Mouse (Mus musculus) embryonic facial prominence, embryonic 14.5 days (tissue): ENCODE data around the gene Pitpnm1. TPM values are rescaled to one million over a fixed set of nuclear protein-coding genes. Genes with fewer than 3 reads are reported as not detected.
A peak's percentile ranks its signal among the peaks of the same experiment; 100 is the strongest.

Source experiments
- ATAC-seq: fragments of 200-750 bp; cut with Nextera tagmentation; 2 replicates; pipeline ENCODE4 v1.8.0; 2017; ENCODE audit warnings: low read depth, moderate number of reproducible peaks, moderate TSS enrichment
- DNase-seq: peaks from one replicate; pipeline ENCODE4 v3.0.0-alpha.2; 2015; ENCODE audit warnings: low spot score
- H3K27ac ChIP-seq: fragments of 300-500 bp; sonication (generic); replicated peaks from 2 replicates; pipeline ENCODE4 v1.5.1; 2014; ENCODE audit warnings: low read depth, mild to moderate bottlenecking, low read length, moderate library complexity
- H3K27me3 ChIP-seq: fragments of 300-500 bp; sonication (generic); replicated peaks from 2 replicates; pipeline ENCODE4 v1.6.1; 2014; ENCODE audit warnings: low read length; ENCODE audit not compliant: control insufficient read depth, insufficient read depth
- H3K36me3 ChIP-seq: fragments of 300-500 bp; sonication (generic); 2 replicates; pipeline ENCODE4 v1.6.1; 2014; ENCODE audit warnings: low read length, mixed read lengths; ENCODE audit not compliant: control insufficient read depth, insufficient read depth
- H3K4me1 ChIP-seq: fragments of 300-500 bp; sonication (generic); 2 replicates; pipeline ENCODE4 v1.6.1; 2014; ENCODE audit warnings: antibody characterized with exemption, low read length; ENCODE audit not compliant: control insufficient read depth, insufficient read depth
- H3K4me2 ChIP-seq: fragments of 300-500 bp; sonication (generic); 2 replicates; pipeline ENCODE4 v1.6.1; 2014; ENCODE audit warnings: low read depth, mild to moderate bottlenecking, low read length, moderate library complexity, mixed read lengths
- H3K4me3 ChIP-seq: fragments of 300-500 bp; sonication (generic); 2 replicates; pipeline ENCODE4 v1.5.1; 2014; ENCODE audit warnings: low read depth, mild to moderate bottlenecking, low read length
- H3K9ac ChIP-seq: fragments of 300-500 bp; sonication (generic); 2 replicates; pipeline ENCODE4 v1.6.1; 2014; ENCODE audit warnings: low read depth, mild to moderate bottlenecking, low read length, moderate library complexity, mixed read lengths
- H3K9me3 ChIP-seq: fragments of 300-500 bp; sonication (generic); 2 replicates; pipeline ENCODE4 v1.6.1; 2016; ENCODE audit warnings: low read length; ENCODE audit not compliant: control insufficient read depth
- WGBS: fragments of 180-500 bp; shearing (Covaris S2); extraction: QIAGEN DNeasy Blood & Tissue Kit; methylation state at CpG from one replicate; pipeline ENCODE4 v1.1.7; 2014; 5-methylcytosine and 5-hydroxymethylcytosine counted together
- polyA plus RNA-seq: library from polyadenylated mRNA; unstranded; fragments of >200 nt; fragmentation: Nextera tagmentation; extraction: Ambion mirVana; gene quantifications from 2 replicates; pipeline ENCODE4 v1.2.1, GENCODE M21; 2014

The Pitpnm1 gene
- polyA plus RNA-seq, 1 experiment from 2014 or later = 5.6 TPM

DNA sequence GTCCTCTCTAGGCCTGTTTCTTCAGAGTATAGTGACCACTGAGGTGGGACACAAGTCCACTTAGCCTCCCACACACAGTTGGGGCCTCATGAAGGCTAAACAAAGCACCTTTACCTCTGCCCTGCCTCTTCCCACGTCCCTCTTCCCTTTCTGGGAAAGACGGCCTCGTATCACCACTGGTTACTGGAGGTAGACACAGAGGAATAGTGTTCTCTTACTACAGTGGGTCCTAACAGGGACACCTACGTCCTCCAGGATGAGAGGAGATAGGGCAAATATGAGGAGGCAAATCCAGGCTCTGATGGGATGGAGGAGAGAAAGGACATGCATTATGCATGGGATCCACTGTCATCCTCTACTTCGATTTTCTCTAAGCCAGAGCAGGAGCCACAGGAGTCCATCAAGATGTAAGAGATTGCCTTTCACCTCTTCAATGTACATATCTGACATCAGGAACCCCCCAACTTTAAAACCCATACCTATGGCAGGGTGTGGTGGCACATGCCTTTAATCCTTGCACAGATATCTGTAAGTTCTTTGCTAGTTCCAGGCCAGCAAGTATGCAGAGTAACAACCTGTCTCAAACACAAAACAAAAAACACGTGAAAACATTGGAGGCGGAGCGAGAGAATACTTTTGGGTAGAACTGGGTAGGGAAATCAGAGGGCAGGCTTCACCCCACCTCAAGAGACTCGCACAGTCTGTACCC is 48.1 kb downstream of the Pitpnm1 start:
- 32% methylated on average over 9 of the region's 9 CpGs for WGBS
- peak overlapping the region; percentile 90 for H3K9ac ChIP-seq
- peak overlapping the region; percentile 75 for H3K4me2 ChIP-seq
- H3K36me3 ChIP-seq = peaks cover 28% of the 10 kb centered on the region
- H3K9me3 ChIP-seq = no peaks in the 10 kb centered on the region
- peak overlapping the region; percentile 44; the same call in 1 of the 2 replicates for H3K27ac ChIP-seq
- peak overlapping the region; percentile 87 for H3K4me3 ChIP-seq
- DNase-seq (no peak), ATAC-seq (no peak)
- no peaks in the 10 kb centered on the region for H3K27me3 ChIP-seq
- peaks cover 11% of the 10 kb centered on the region; the same call in 1 of the 2 replicates for H3K4me1 ChIP-seq

GRCm38 (mm10) chr19:4148491-4148806 is 48.7 kb downstream of the Pitpnm1 start, which contains the start of gene Coro1b:
Coro1b (plus strand) TSS chr19:4148619.
- 0% methylated on average over 15 of the region's 33 CpGs for WGBS
- Histone ChIP-seq H3K27me3 (no peaks in the 10 kb centered on the region), H3K4me3 (peak within 1 kb of the TSS; percentile 87), H3K9me3 (no peaks in the 10 kb centered on the region), H3K4me2 (peak within 1 kb of the TSS; percentile 75), H3K36me3 (peaks cover 33% of the 10 kb centered on the region), H3K27ac (peak within 1 kb of the TSS; percentile 59), H3K9ac (peak within 1 kb of the TSS; percentile 90), H3K4me1 (peaks cover 11% of the 10 kb centered on the region; the same call in 1 of the 2 replicates)
- peak; percentile 97 for ATAC-seq
- peak; percentile 96 for DNase-seq

- Histone ChIP-seq H3K36me3 (peaks cover 36% of the 10 kb centered on the region), H3K9me3 (no peaks in the 10 kb centered on the region), H3K27ac (peak overlapping the region; percentile 59), H3K9ac (peak overlapping the region; percentile 90), H3K27me3 (no peaks in the 10 kb centered on the region), H3K4me3 (peak overlapping the region; percentile 87), H3K4me2 (peak overlapping the region; percentile 75), H3K4me1 (peaks cover 11% of the 10 kb centered on the region; the same call in 1 of the 2 replicates)
- WGBS = 3% methylated on average over 8 of the region's 8 CpGs
- ATAC-seq (peak; percentile 23; the same call in 1 of the 2 replicates), DNase-seq (no peak)
These were observed 49.0 kb downstream of the Pitpnm1 start for GRCm38 (mm10) chr19:4148819-4149218.

GRCm38 (mm10) chr19:4149283-4149682 is 49.5 kb downstream of the Pitpnm1 start:
- WGBS = 86% methylated on average over 11 of the region's 11 CpGs
- DNase-seq (no peak), ATAC-seq (no peak)
- H3K4me3 ChIP-seq = peak overlapping the region; percentile 87
- H3K27me3 ChIP-seq = no peaks in the 10 kb centered on the region
- peak overlapping the region; percentile 75 for H3K4me2 ChIP-seq
- H3K9me3 ChIP-seq = no peaks in the 10 kb centered on the region
- peaks cover 39% of the 10 kb centered on the region for H3K36me3 ChIP-seq
- H3K27ac ChIP-seq = no peak overlapping the region
- peak overlapping the region; percentile 90 for H3K9ac ChIP-seq
- peaks cover 11% of the 10 kb centered on the region; the same call in 1 of the 2 replicates for H3K4me1 ChIP-seq

- Histone ChIP-seq H3K27me3 (no peaks in the 10 kb centered on the region), H3K9ac (peak overlapping the region; percentile 90; the same call in 1 of the 2 replicates), H3K27ac (no peak overlapping the region), H3K36me3 (peaks cover 39% of the 10 kb centered on the region), H3K4me1 (peaks cover 11% of the 10 kb centered on the region; the same call in 1 of the 2 replicates), H3K9me3 (no peaks in the 10 kb centered on the region), H3K4me3 (no peak overlapping the region), H3K4me2 (no peak overlapping the region)
- 93% methylated on average over 16 of the region's 17 CpGs for WGBS
- no peak for DNase-seq
- no peak for ATAC-seq
These were observed 50.1 kb downstream of the Pitpnm1 start for GRCm38 (mm10) chr19:4149764-4150461.

- Histone ChIP-seq H3K9me3 (no peaks in the 10 kb centered on the region), H3K4me3 (no peak overlapping the region), H3K9ac (no peak overlapping the region), H3K36me3 (peaks cover 40% of the 10 kb centered on the region), H3K4me1 (peaks cover 11% of the 10 kb centered on the region; the same call in 1 of the 2 replicates), H3K27me3 (no peaks in the 10 kb centered on the region), H3K27ac (no peak overlapping the region), H3K4me2 (no peak overlapping the region)
- ATAC-seq (no peak), DNase-seq (no peak)
- 86% methylated on average over 22 of the region's 22 CpGs for WGBS
These were observed 51.0 kb downstream of the Pitpnm1 start for GRCm38 (mm10) chr19:4150567-4151487.

DNA sequence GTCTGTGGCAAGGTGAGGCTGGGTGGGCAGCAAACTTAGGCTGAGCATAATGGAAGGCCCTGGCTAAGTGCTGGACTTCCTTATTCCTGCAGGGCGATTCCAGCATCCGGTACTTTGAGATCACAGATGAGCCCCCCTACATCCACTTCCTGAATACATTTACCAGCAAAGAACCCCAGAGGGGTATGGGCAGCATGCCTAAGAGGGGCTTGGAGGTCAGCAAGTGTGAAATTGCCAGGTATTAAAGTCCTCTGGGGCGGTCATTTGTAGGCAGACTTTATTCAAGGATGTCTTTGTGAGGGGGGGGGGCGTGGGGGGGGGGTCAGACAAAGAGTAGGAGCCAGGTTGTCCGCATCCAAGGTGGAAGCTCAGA is 51.7 kb downstream of the Pitpnm1 start:
- no peak overlapping the region for H3K4me3 ChIP-seq
- peaks cover 46% of the 10 kb centered on the region for H3K36me3 ChIP-seq
- peaks cover 11% of the 10 kb centered on the region; the same call in 1 of the 2 replicates for H3K4me1 ChIP-seq
- H3K27ac ChIP-seq = no peak overlapping the region
- H3K9me3 ChIP-seq = no peaks in the 10 kb centered on the region
- no peak for DNase-seq
- no peak overlapping the region for H3K4me2 ChIP-seq
- no peaks in the 10 kb centered on the region for H3K27me3 ChIP-seq
- H3K9ac ChIP-seq = no peak overlapping the region
- WGBS = 71% methylated on average over 5 of the region's 5 CpGs
- no peak for ATAC-seq

DNA sequence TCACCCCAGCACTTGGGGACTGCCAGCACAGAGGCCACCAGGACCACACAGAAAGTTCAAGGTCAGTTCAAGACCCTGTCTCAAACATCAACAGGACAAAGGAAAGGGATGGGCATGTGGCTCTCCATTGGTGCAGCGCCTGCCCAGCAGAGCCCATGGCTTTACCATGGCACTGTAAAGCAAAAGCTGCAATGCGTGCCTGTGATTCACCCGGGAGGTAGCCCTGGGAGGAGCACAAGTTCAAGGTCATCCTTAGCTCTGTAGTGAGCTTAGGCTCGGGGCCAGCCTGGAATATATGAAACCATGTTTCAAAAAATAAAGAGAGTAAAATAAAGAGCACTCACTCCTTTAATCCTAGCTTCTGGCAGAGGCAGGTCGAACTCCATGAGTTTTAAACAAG is 52.1 kb downstream of the Pitpnm1 start:
- H3K36me3 ChIP-seq = peaks cover 50% of the 10 kb centered on the region
- DNase-seq (no peak), ATAC-seq (no peak)
- H3K4me3 ChIP-seq = no peak overlapping the region
- no peak overlapping the region for H3K27ac ChIP-seq
- peaks cover 11% of the 10 kb centered on the region; the same call in 1 of the 2 replicates for H3K4me1 ChIP-seq
- H3K4me2 ChIP-seq = no peak overlapping the region
- 87% methylated on average over 5 of the region's 5 CpGs for WGBS
- H3K9me3 ChIP-seq = no peaks in the 10 kb centered on the region
- no peak overlapping the region for H3K9ac ChIP-seq
- no peaks in the 10 kb centered on the region for H3K27me3 ChIP-seq
